Mouse (Mus musculus): Measurements from ENCODE around the gene Fam124b. TPM values are rescaled to one million over a fixed set of nuclear protein-coding genes. Genes with fewer than 3 reads are reported as not detected.

Gene Fam124b
- not detected in 2 replicates for polyA plus RNA-seq (2012; rRNA removed)

DNA sequence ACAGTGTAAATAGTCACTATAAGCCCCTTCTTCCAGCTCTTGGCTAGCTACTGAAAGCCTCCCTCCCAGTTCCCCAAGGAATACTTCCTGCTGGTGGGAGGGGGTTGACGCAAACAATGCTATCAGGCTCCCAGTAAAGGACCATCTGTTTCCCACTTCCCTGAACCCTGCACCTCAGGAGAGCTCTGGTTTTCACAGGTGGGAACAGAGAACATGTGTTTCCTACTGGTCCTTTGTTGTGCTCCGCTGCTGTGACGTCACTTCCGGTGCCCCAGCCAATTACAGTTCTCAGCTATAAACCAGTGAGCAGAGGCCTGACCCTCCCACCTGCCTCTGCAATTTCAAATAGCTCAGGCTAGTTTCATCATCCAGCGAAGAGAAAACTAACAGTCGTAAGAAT, at the start of gene Fam124b:
TSS of gene Fam124b (minus strand) at position 206 of the 400 bp plus-strand sequence.
- H3K27ac ChIP-seq (ENCODE audit: insufficient read depth, low read length), result no peak within 1 kb of the TSS
- no peak for TF ChIP-seq CTCF (IDR thresholded peaks at IDR 0.05; ENCODE audit: extremely low read depth, insufficient read depth, low read length)
- H3K4me3 ChIP-seq (ENCODE audit: insufficient read depth, low read length), result no peak within 1 kb of the TSS
- H3K4me1 ChIP-seq (ENCODE audit: control insufficient read depth, insufficient read depth, low read length), result no peaks in the 10 kb centered on the region

DNA sequence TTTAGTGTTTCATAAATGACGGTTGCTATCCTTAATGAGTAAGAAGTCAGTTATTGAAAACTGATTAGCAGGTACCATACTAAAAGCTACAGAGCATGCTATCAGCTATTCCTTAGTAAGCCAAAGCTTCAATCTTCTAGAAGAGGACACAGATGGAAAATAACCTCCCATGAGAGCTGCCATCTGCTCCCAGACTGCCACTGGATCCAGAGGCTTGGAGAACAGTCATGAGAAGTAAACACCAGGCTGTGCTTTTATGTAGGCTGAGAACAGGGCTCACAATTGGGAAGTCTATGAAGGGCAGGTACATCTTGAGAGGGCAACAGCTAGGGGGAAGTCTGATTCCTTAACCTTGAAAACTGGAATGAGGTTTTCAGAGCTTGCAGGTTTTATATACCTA, 42.2 kb upstream of the Fam124b start:
- no peak overlapping the region for H3K27ac ChIP-seq (ENCODE audit: insufficient read depth, low read length)
- no peaks in the 10 kb centered on the region for H3K4me1 ChIP-seq (ENCODE audit: control insufficient read depth, insufficient read depth, low read length)
- TF ChIP-seq POLR2A (IDR thresholded peaks at IDR 0.05; ENCODE audit: extremely low read depth, insufficient read depth, low read length) (no peak), CTCF (IDR thresholded peaks at IDR 0.05; ENCODE audit: extremely low read depth, insufficient read depth, low read length) (no peak)
- no peak overlapping the region for H3K4me3 ChIP-seq (ENCODE audit: insufficient read depth, low read length)

DNA sequence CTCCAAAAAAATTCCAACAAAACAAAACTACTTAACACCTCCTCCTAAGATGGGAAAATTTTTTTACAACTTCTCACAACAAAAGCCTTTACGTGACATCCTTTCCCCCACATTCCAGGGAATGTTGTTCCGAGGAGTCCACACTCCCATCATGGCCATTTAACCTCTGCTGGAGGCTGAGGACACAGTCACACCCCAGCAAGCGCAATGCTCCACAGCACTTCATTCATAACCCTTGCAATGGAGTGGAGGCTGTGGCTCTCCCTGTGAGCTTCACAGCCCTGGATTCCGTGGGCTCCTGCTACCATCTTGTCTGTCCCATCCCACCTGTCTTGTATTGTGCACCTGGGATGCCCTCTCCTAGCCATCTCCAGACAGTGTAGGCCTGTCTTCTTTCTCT, 40.4 kb upstream of the Fam124b start:
- TF ChIP-seq POLR2A (IDR thresholded peaks at IDR 0.05; ENCODE audit: extremely low read depth, insufficient read depth, low read length), result no peak
- no peak for TF ChIP-seq CTCF (IDR thresholded peaks at IDR 0.05; ENCODE audit: extremely low read depth, insufficient read depth, low read length)
- Histone ChIP-seq H3K4me1 (ENCODE audit: control insufficient read depth, insufficient read depth, low read length) (no peaks in the 10 kb centered on the region), H3K4me3 (ENCODE audit: insufficient read depth, low read length) (no peak overlapping the region), H3K27ac (ENCODE audit: insufficient read depth, low read length) (no peak overlapping the region)

DNA sequence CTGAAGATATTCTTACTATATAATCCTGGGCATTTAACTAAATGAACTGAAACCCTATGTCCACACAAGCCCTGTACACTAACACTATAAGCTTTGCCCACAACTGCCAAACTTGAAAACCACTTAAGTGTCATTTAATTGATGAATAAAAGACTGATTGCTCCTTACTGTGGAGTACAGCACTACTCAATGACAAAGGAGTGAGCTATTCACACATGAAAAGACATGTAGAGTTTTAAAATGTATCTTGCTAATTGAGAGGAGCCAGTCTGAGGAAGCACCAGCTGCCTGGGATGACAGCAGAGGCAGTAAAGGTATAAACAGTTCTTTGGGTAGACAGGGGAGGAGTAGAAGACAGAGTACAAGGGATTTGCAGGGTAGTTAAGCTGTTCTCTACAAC, 35.0 kb upstream of the Fam124b start:
- H3K4me3 ChIP-seq (ENCODE audit: insufficient read depth, low read length), result no peak overlapping the region
- no peak for TF ChIP-seq POLR2A (IDR thresholded peaks at IDR 0.05; ENCODE audit: extremely low read depth, insufficient read depth, low read length)
- no peak for TF ChIP-seq CTCF (IDR thresholded peaks at IDR 0.05; ENCODE audit: extremely low read depth, insufficient read depth, low read length)
- no peak overlapping the region for H3K27ac ChIP-seq (ENCODE audit: insufficient read depth, low read length)
- no peaks in the 10 kb centered on the region for H3K4me1 ChIP-seq (ENCODE audit: control insufficient read depth, insufficient read depth, low read length)

DNA sequence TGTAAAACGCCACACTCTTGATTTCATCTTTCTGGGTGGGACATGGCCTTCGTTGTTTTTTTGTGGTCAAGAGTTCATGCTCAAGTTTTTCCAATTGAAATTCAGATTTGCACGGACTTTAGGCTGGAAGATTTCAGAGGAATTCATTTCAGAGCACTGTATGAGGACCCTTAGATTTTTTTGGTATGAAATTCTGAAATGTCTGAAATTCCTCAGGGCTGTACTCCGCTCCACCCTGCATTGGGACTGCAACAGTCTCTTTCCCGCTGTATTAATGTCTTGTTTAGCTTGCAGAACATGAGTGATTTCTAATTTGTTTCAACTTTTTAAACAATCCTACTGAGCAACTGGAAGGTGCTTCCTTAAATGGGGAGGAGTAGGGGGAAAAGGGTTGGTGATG, 32.0 kb upstream of the Fam124b start:
- H3K4me1 ChIP-seq (ENCODE audit: control insufficient read depth, insufficient read depth, low read length), result no peaks in the 10 kb centered on the region
- H3K4me3 ChIP-seq (ENCODE audit: insufficient read depth, low read length), result no peak overlapping the region
- no peak for TF ChIP-seq CTCF (IDR thresholded peaks at IDR 0.05; ENCODE audit: extremely low read depth, insufficient read depth, low read length)
- no peak for TF ChIP-seq POLR2A (IDR thresholded peaks at IDR 0.05; ENCODE audit: extremely low read depth, insufficient read depth, low read length)
- H3K27ac ChIP-seq (ENCODE audit: insufficient read depth, low read length), result no peak overlapping the region

DNA sequence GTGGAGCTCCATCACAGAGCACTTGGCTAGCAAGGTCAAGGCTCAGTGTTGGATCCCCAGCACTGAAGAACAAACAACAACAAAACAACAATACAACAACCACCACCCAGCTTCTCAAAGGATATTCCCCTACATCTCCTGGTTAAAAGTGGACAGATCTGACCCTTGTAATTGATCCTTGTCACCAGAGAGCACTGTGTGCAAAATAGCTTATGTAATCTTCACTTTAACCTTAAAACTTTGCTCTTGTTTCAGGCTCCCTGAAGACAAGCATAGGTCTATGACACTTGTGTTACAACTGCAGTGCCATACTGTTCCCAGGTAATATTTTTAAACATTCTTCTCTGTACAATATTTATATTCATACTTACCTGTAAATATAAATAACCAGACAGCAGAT, 28.9 kb upstream of the Fam124b start:
- H3K27ac ChIP-seq (ENCODE audit: insufficient read depth, low read length), result no peak overlapping the region
- H3K4me1 ChIP-seq (ENCODE audit: control insufficient read depth, insufficient read depth, low read length), result no peaks in the 10 kb centered on the region
- no peak overlapping the region for H3K4me3 ChIP-seq (ENCODE audit: insufficient read depth, low read length)
- TF ChIP-seq POLR2A (IDR thresholded peaks at IDR 0.05; ENCODE audit: extremely low read depth, insufficient read depth, low read length) (no peak), CTCF (IDR thresholded peaks at IDR 0.05; ENCODE audit: extremely low read depth, insufficient read depth, low read length) (no peak)

DNA sequence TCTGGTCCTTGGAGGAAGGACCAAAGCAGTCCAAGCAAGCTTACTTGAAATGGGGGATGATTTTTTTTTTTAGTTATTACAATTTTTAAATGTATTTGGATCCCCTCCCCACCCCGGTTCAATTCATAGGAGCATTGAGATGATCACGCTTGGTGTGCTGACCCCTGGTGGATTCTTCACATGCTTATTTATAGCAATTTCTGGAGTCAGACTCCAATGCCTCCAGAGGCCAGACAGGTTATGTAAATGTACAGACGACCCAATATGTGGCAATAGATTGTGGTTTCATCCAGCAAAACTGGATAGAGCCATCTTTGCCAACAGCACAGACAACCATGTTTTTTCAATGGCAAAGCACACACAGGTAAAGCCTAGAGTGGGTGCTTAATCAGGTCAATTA, 25.9 kb upstream of the Fam124b start:
- TF ChIP-seq CTCF (IDR thresholded peaks at IDR 0.05; ENCODE audit: extremely low read depth, insufficient read depth, low read length), result no peak
- no peak for TF ChIP-seq POLR2A (IDR thresholded peaks at IDR 0.05; ENCODE audit: extremely low read depth, insufficient read depth, low read length)

DNA sequence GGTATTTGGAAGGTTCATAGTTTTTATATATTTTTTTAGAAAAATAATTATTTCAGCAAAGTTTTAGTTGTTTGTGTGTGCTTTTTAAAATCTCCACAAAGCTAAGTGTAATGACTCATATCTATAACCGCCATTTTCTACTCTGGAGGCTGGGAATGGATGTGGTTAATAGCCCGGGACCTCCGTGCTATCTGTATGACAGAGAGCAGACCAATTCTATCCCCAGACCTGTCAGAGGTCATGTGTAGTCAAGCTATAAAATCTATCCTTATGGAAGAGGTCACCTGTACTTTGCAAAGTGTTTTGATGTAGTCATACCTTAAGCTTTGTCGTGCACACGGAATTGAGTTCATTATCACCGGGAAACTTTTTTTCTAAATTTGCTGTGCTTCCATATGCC, 23.3 kb upstream of the Fam124b start:
- TF ChIP-seq POLR2A (IDR thresholded peaks at IDR 0.05; ENCODE audit: extremely low read depth, insufficient read depth, low read length) (no peak), CTCF (IDR thresholded peaks at IDR 0.05; ENCODE audit: extremely low read depth, insufficient read depth, low read length) (no peak)
- Histone ChIP-seq H3K4me1 (ENCODE audit: control insufficient read depth, insufficient read depth, low read length) (no peaks in the 10 kb centered on the region), H3K27ac (ENCODE audit: insufficient read depth, low read length) (no peak overlapping the region), H3K4me3 (ENCODE audit: insufficient read depth, low read length) (no peak overlapping the region)

More for the DNA sequence above, 25.9 kb upstream of the Fam124b start:
- H3K4me1 ChIP-seq (ENCODE audit: control insufficient read depth, insufficient read depth, low read length), result no peaks in the 10 kb centered on the region
- H3K27ac ChIP-seq (ENCODE audit: insufficient read depth, low read length), result no peak overlapping the region
- H3K4me3 ChIP-seq (ENCODE audit: insufficient read depth, low read length), result no peak overlapping the region

DNA sequence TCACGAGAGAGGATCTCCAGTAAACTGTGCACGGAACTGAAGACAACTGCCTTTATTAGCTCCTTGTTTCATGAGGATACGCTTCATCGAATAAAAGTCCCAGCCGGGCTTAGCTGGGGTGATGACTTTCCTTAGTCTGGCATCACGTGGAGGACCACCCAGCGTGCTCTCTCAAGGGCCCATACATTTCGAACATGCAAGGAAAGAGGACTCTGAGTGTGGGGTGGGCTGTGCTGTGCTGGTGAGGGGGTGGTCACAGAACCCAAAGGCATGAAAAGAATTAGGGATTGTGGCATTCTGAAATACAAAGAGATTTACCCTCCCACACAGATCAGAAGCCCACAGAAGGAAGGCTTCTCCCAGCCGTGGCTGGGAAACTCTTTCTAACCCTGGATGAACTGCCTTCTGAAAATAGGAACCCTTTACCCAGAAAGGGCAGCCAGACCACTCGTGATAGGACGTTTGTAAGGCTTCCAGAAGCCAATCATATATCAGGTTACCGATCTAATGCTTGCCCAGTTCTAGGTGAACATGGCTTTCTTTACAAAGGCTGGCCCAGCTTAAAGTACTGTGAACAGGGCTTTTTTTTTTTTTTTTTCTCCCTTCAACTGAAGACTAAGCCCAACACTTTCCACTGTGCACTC, 21.9 kb upstream of the Fam124b start:
- H3K4me3 ChIP-seq (ENCODE audit: insufficient read depth, low read length), result no peak overlapping the region
- H3K27ac ChIP-seq (ENCODE audit: insufficient read depth, low read length), result no peak overlapping the region
- H3K4me1 ChIP-seq (ENCODE audit: control insufficient read depth, insufficient read depth, low read length), result no peaks in the 10 kb centered on the region
- no peak for TF ChIP-seq POLR2A (IDR thresholded peaks at IDR 0.05; ENCODE audit: extremely low read depth, insufficient read depth, low read length)
- no peak for TF ChIP-seq CTCF (IDR thresholded peaks at IDR 0.05; ENCODE audit: extremely low read depth, insufficient read depth, low read length)

DNA sequence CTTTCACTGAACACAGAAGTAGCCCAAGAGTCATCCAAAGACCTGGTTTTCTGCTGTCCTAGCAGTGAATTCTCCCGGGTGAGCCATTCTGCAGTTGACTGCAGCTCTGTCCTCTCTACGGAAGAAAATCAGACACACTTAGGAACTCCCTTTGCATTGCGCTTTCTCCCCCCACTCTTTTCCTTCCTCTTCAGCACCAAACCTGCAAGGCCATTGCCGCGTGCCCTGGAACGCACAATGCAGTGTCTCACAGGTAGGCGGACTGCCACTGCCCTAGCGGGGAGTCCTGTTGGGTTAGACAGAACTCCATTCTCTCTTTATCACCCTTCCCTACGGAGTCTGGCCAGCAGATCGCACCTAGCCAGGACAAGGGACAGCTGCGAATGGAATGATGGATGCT, 21.2 kb upstream of the Fam124b start:
- Histone ChIP-seq H3K4me1 (ENCODE audit: control insufficient read depth, insufficient read depth, low read length) (no peaks in the 10 kb centered on the region), H3K4me3 (ENCODE audit: insufficient read depth, low read length) (no peak overlapping the region), H3K27ac (ENCODE audit: insufficient read depth, low read length) (no peak overlapping the region)
- TF ChIP-seq CTCF (IDR thresholded peaks at IDR 0.05; ENCODE audit: extremely low read depth, insufficient read depth, low read length), result no peak
- TF ChIP-seq POLR2A (IDR thresholded peaks at IDR 0.05; ENCODE audit: extremely low read depth, insufficient read depth, low read length), result no peak
